Mouse (Mus musculus): ENCODE data around the gene Zfp729b. TPM values are rescaled to one million over a fixed set of nuclear protein-coding genes. Genes with fewer than 3 reads are reported as not detected.

The Zfp729b gene
- polyA plus RNA-seq, 1 experiment from 2014 or later, result 2.1 TPM

Other genes with a start within 250 kb of the Zfp729b start
- not detected in 2 replicates for gene Gm28044, start 249.2 kb downstream of the Zfp729b start, polyA plus RNA-seq (2015; fragmentation: Nextera tagmentation; extraction: Ambion mirVana)
- 0.67 and 0.72 TPM in 2 replicates for gene Zfp953, start 249.1 kb downstream of the Zfp729b start, polyA plus RNA-seq (2015; fragmentation: Nextera tagmentation; extraction: Ambion mirVana)
- 0.35 and 1.1 TPM in 2 replicates for gene Gm28041, start 234.0 kb downstream of the Zfp729b start, polyA plus RNA-seq (2015; fragmentation: Nextera tagmentation; extraction: Ambion mirVana)
- gene Zfp456, start 233.9 kb downstream of the Zfp729b start, polyA plus RNA-seq (2015; fragmentation: Nextera tagmentation; extraction: Ambion mirVana), result 0.94 and 1.2 TPM in 2 replicates
- 2.6 and 4.6 TPM in 2 replicates for gene Zfp429, start 209.9 kb downstream of the Zfp729b start, polyA plus RNA-seq (2015; fragmentation: Nextera tagmentation; extraction: Ambion mirVana)
- 0.30 and 0.62 TPM in 2 replicates for gene Zfp459, start 188.3 kb downstream of the Zfp729b start, polyA plus RNA-seq (2015; fragmentation: Nextera tagmentation; extraction: Ambion mirVana)
- gene Zfp874a, start 158.1 kb downstream of the Zfp729b start, polyA plus RNA-seq (2015; fragmentation: Nextera tagmentation; extraction: Ambion mirVana), result 5.8 and 5.9 TPM in 2 replicates
- gene Zfp874b, start 125.4 kb downstream of the Zfp729b start, polyA plus RNA-seq (2015; fragmentation: Nextera tagmentation; extraction: Ambion mirVana), result 1.8 and 3.0 TPM in 2 replicates
- gene Zfp58, start 109.2 kb downstream of the Zfp729b start, polyA plus RNA-seq (2015; fragmentation: Nextera tagmentation; extraction: Ambion mirVana), result 7.8 and 8.0 TPM in 2 replicates
- gene Gm26965, start 83.6 kb downstream of the Zfp729b start, polyA plus RNA-seq (2015; fragmentation: Nextera tagmentation; extraction: Ambion mirVana), result not detected in 2 replicates
- gene Zfp87, start 83.5 kb downstream of the Zfp729b start, polyA plus RNA-seq (2015; fragmentation: Nextera tagmentation; extraction: Ambion mirVana), result 17.7 and 18.2 TPM in 2 replicates
- 5.2 and 6.8 TPM in 2 replicates for gene Zfp748, start 55.9 kb downstream of the Zfp729b start, polyA plus RNA-seq (2015; fragmentation: Nextera tagmentation; extraction: Ambion mirVana)
- gene Gm49345, start 28.1 kb upstream of the Zfp729b start, polyA plus RNA-seq (2015; fragmentation: Nextera tagmentation; extraction: Ambion mirVana), result 0.24 and 0.57 TPM in 2 replicates
- 1.4 TPM in 2 replicates for gene Zfp729a, start 28.1 kb upstream of the Zfp729b start, polyA plus RNA-seq (2015; fragmentation: Nextera tagmentation; extraction: Ambion mirVana)
- 6.4 and 7.9 TPM in 2 replicates for gene Zfp738, start 77.4 kb upstream of the Zfp729b start, polyA plus RNA-seq (2015; fragmentation: Nextera tagmentation; extraction: Ambion mirVana)
- 3.6 and 3.7 TPM in 2 replicates for gene Zfp65, start 119.5 kb upstream of the Zfp729b start, polyA plus RNA-seq (2015; fragmentation: Nextera tagmentation; extraction: Ambion mirVana)
- 2.8 and 3.0 TPM in 2 replicates for gene Zfp85, start 145.5 kb upstream of the Zfp729b start, polyA plus RNA-seq (2015; fragmentation: Nextera tagmentation; extraction: Ambion mirVana)
- 1.2 and 1.3 TPM in 2 replicates for gene Zfp493, start 170.0 kb upstream of the Zfp729b start, polyA plus RNA-seq (2015; fragmentation: Nextera tagmentation; extraction: Ambion mirVana)
- 4.9 and 5.3 TPM in 2 replicates for gene Zfp273, start 204.0 kb upstream of the Zfp729b start, polyA plus RNA-seq (2015; fragmentation: Nextera tagmentation; extraction: Ambion mirVana)
- 1.0 and 2.4 TPM in 2 replicates for gene Gm10037, start 221.4 kb upstream of the Zfp729b start, polyA plus RNA-seq (2015; fragmentation: Nextera tagmentation; extraction: Ambion mirVana)